Mouse (Mus musculus): ENCODE measurements around the gene Gatm. TPM values are rescaled to one million over a fixed set of nuclear protein-coding genes. Genes with fewer than 3 reads are reported as not detected.

The Gatm gene
- polyA plus RNA-seq (2015; fragmentation: Nextera tagmentation; extraction: Ambion mirVana) = 16.2 and 17.3 TPM in 2 replicates

- peak; percentile 98 for ATAC-seq
- Histone ChIP-seq H3K27me3 (0 out of 2 replicates have a peak, but pooled peaks cover 4% of the 10 kb centered on the region), H3K9me3 (replicated peaks) (no peaks in the 10 kb centered on the region), H3K4me1 (peaks cover 3% of the 10 kb centered on the region; the same call in 1 of the 2 replicates), H3K4me3 (peak within 1 kb of the TSS; percentile 49), H3K9ac (peak within 1 kb of the TSS; percentile 69), H3K36me3 (ENCODE audit: poor library complexity, severe bottlenecking) (no peaks in the 10 kb centered on the region), H3K27ac (no peak within 1 kb of the TSS), H3K4me2 (peak within 1 kb of the TSS; percentile 72)
- under 1% methylated on average over 44 of the region's 48 CpGs for WGBS
Observed at GRCm38 (mm10) chr2:122610746-122611653, at the start of gene Gatm. Gatm (minus strand) TSS chr2:122611303.

DNA sequence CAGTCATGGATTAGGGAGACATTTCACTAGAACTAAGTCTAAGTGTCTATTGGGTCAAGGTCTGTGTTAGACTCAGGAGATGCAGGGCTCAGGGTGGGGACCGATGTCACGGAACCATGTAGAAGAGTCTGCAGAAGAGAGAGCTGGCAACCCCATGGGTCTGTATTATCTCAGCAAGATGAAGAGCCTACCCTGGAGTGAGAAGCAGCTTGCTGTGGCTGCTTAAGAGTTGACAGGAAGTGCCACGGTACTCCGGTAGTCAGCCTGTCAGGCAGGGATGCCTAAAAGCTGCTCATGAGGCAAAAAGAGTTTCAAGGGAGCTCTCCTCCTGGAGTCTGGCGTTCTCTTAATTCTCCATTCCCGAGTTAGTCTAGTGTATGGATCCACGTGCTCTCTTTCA is 48.7 kb upstream of the Gatm start:
- H3K4me1 ChIP-seq = no peaks in the 10 kb centered on the region
- H3K9ac ChIP-seq = no peak overlapping the region
- no peak for ATAC-seq
- no peaks in the 10 kb centered on the region for H3K27me3 ChIP-seq
- H3K27ac ChIP-seq = no peak overlapping the region
- WGBS = 95% methylated on average over 7 of the region's 7 CpGs
- no peak overlapping the region for H3K4me2 ChIP-seq
- H3K36me3 ChIP-seq (ENCODE audit: poor library complexity, severe bottlenecking) = no peaks in the 10 kb centered on the region
- no peak overlapping the region for H3K4me3 ChIP-seq
- H3K9me3 ChIP-seq (replicated peaks) = no peaks in the 10 kb centered on the region

GRCm38 (mm10) chr2:122657707-122658524 is 46.8 kb upstream of the Gatm start:
- no peak overlapping the region for H3K4me2 ChIP-seq
- H3K9ac ChIP-seq = no peak overlapping the region
- H3K4me3 ChIP-seq = no peak overlapping the region
- no peaks in the 10 kb centered on the region for H3K27me3 ChIP-seq
- ATAC-seq = no peak
- no peaks in the 10 kb centered on the region for H3K9me3 ChIP-seq (replicated peaks)
- no peaks in the 10 kb centered on the region for H3K36me3 ChIP-seq (ENCODE audit: poor library complexity, severe bottlenecking)
- no peaks in the 10 kb centered on the region for H3K4me1 ChIP-seq
- WGBS = 91% methylated on average over 11 of the region's 11 CpGs
- no peak overlapping the region for H3K27ac ChIP-seq

DNA sequence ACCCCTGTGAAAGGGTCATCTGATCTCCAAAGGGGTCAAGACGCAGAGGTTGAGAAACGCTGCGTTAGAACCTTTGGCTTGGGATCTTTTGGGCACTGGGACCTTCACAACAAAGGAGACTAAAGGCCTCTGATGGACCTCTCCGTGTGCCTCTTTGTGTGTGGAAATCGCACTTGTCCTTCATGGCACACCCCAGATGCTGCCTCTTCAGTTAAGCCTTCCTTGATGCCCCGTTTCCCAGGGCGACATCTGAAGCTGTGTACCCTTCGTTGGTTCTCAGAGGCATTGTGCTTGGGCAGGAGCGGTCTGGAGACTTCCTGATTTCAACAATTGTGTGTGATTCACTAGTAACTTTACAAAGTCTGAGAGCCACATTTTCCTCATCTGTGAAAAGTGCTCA is 45.7 kb upstream of the Gatm start:
- Histone ChIP-seq H3K9ac (no peak overlapping the region), H3K27me3 (no peaks in the 10 kb centered on the region), H3K4me3 (no peak overlapping the region), H3K4me2 (no peak overlapping the region), H3K9me3 (replicated peaks) (no peaks in the 10 kb centered on the region), H3K27ac (no peak overlapping the region), H3K36me3 (ENCODE audit: poor library complexity, severe bottlenecking) (no peaks in the 10 kb centered on the region), H3K4me1 (no peaks in the 10 kb centered on the region)
- no peak for ATAC-seq
- 78% methylated on average over 9 of the region's 9 CpGs for WGBS

- no peaks in the 10 kb centered on the region for H3K4me1 ChIP-seq
- WGBS = 68% methylated on average over 2 of the region's 2 CpGs
- no peak for ATAC-seq
Observed at GRCm38 (mm10) chr2:122656052-122656451, 44.9 kb upstream of the Gatm start.

DNA sequence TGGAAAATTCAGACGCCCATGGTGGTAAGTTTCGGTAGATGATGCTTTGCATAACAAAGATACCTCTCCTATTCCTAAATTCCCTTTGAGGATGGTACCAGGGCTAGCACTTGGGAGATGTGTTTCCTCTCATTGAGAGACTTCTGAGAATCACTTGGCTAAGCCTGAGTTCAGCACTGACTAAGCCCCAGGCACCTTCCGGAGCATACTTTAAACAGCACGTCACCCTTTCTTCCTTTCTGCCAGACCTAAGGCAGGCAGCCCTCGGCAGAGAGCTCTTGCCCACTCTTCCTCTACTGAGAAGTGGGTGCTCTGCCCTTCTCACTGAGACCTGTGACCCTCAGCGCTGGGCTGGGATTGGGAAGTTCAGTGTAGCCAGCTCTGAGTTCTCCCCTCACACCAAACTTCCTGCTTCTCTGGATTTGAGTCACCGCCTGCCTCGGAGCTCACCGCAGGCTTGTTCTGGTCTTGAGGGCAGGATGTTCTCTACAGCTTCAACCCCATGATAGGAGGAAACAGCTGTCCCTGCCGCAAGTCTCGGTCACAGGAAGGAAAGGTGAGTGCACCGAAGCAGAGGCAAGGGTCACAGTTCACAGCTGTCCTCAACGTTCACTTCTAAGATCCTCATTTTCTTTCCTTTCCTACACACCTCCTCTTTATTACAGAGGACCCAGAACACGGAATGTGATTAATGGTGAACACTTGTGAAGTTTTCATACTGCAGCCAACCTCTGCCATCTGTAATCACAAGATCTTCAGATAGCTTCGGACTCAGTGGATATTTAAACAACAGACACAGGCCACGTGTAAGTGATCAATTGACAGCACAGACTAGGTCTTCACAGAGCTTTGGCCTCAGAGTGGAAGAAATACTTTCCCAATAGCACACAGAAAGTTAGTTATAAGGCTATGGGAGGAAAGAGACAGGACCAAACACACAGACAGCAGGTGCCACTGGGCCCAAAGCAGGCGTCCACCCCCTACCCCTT is 41.3 kb upstream of the Gatm start:
- Histone ChIP-seq H3K9ac (no peak overlapping the region), H3K27me3 (no peaks in the 10 kb centered on the region), H3K4me2 (no peak overlapping the region), H3K4me1 (no peaks in the 10 kb centered on the region), H3K4me3 (no peak overlapping the region), H3K27ac (no peak overlapping the region), H3K9me3 (replicated peaks) (no peaks in the 10 kb centered on the region), H3K36me3 (ENCODE audit: poor library complexity, severe bottlenecking) (no peaks in the 10 kb centered on the region)
- 80% methylated on average over 17 of the region's 17 CpGs for WGBS
- no peak for ATAC-seq

More at GRCm38 (mm10) chr2:122656052-122656451, 44.9 kb upstream of the Gatm start:
- H3K27ac ChIP-seq = no peak overlapping the region
- H3K36me3 ChIP-seq (ENCODE audit: poor library complexity, severe bottlenecking) = no peaks in the 10 kb centered on the region
- no peak overlapping the region for H3K9ac ChIP-seq
- H3K4me2 ChIP-seq = no peak overlapping the region
- no peaks in the 10 kb centered on the region for H3K9me3 ChIP-seq (replicated peaks)
- H3K27me3 ChIP-seq = no peaks in the 10 kb centered on the region
- H3K4me3 ChIP-seq = no peak overlapping the region

- Histone ChIP-seq H3K36me3 (ENCODE audit: poor library complexity, severe bottlenecking) (0 out of 2 replicates have a peak, but pooled peaks cover 8% of the 10 kb centered on the region), H3K9me3 (replicated peaks) (no peaks in the 10 kb centered on the region), H3K4me3 (no peak overlapping the region), H3K27me3 (peaks cover 13% of the 10 kb centered on the region; the same call in 1 of the 2 replicates), H3K4me2 (no peak overlapping the region), H3K27ac (no peak overlapping the region), H3K4me1 (peaks cover 6% of the 10 kb centered on the region), H3K9ac (no peak overlapping the region)
- ATAC-seq = no peak
- WGBS = 51% methylated on average over 5 of the region's 5 CpGs
Observed at GRCm38 (mm10) chr2:122638673-122639072, 27.6 kb upstream of the Gatm start.

- Histone ChIP-seq H3K36me3 (ENCODE audit: poor library complexity, severe bottlenecking) (peaks cover 14% of the 10 kb centered on the region), H3K9me3 (replicated peaks) (no peaks in the 10 kb centered on the region), H3K27ac (no peak overlapping the region), H3K4me1 (peaks cover 6% of the 10 kb centered on the region), H3K4me2 (peak overlapping the region; percentile 76), H3K4me3 (peak overlapping the region; percentile 44), H3K9ac (peak overlapping the region; percentile 56; the same call in 1 of the 2 replicates), H3K27me3 (peaks cover 13% of the 10 kb centered on the region; the same call in 1 of the 2 replicates)
- no peak for ATAC-seq
- WGBS = 26% methylated on average over 12 of the region's 12 CpGs
Observed at GRCm38 (mm10) chr2:122638029-122638428, 26.9 kb upstream of the Gatm start.

DNA sequence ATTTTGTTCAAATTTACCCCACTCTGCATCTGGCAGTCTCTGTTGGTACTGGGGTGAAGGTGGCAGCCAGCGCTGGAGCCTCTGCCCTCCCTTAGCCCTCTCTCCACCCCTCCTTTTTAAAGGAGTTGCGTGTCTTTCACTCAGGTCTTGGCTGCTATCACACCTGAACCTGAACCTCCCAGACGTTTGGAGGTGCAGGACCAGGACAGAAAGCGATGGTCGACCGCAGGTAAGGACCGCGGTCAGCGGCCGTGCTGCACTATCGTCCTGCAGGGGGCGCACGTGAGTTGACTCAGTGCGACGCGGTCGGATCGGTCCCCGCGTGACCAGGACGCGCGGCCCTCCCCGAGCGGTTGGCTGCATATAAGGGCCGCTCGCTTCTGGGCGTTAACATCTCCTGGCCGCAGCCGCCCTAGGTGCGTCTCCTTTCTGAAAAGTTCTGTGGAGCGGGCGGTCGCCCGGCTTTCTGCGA is 26.5 kb upstream of the Gatm start:
- Histone ChIP-seq H3K4me3 (peak overlapping the region; percentile 44), H3K9ac (peak overlapping the region; percentile 56; the same call in 1 of the 2 replicates), H3K4me2 (peak overlapping the region; percentile 76), H3K4me1 (peaks cover 6% of the 10 kb centered on the region), H3K36me3 (ENCODE audit: poor library complexity, severe bottlenecking) (peaks cover 18% of the 10 kb centered on the region), H3K27me3 (peaks cover 13% of the 10 kb centered on the region; the same call in 1 of the 2 replicates), H3K27ac (no peak overlapping the region), H3K9me3 (replicated peaks) (no peaks in the 10 kb centered on the region)
- 2% methylated on average over 36 of the region's 36 CpGs for WGBS
- peak; percentile 79 for ATAC-seq

GRCm38 (mm10) chr2:122636686-122637085 is 25.6 kb upstream of the Gatm start, which contains the start of gene AA467197:
AA467197 (plus strand) TSS chr2:122636986.
- ATAC-seq = no peak
- no peaks in the 10 kb centered on the region for H3K9me3 ChIP-seq (replicated peaks)
- WGBS = 78% methylated on average over 3 of the region's 3 CpGs

More at GRCm38 (mm10) chr2:122636686-122637085, 25.6 kb upstream of the Gatm start, which contains the start of gene AA467197:
- H3K27me3 ChIP-seq = peaks cover 13% of the 10 kb centered on the region; the same call in 1 of the 2 replicates
- H3K4me2 ChIP-seq = peak within 1 kb of the TSS; percentile 76
- H3K4me1 ChIP-seq = peaks cover 15% of the 10 kb centered on the region
- peak within 1 kb of the TSS; percentile 44 for H3K4me3 ChIP-seq
- H3K9ac ChIP-seq = peak within 1 kb of the TSS; percentile 56; the same call in 1 of the 2 replicates
- peaks cover 20% of the 10 kb centered on the region for H3K36me3 ChIP-seq (ENCODE audit: poor library complexity, severe bottlenecking)
- no peak within 1 kb of the TSS for H3K27ac ChIP-seq

Data from forebrain, embryonic 13.5 days (tissue).